Mouse (Mus musculus) forebrain, embryonic 16.5 days (tissue): ENCODE measurements at regions not wholly inside any gene's neighbourhood (a gene's known extent, or its start where the extent isn't known, plus 50 kb on each side); places are given as distances from the start of the nearest gene placed in this dataset.

Experiments
- ATAC-seq: fragments of 200-750 bp; cut with Nextera tagmentation; 2 replicates; pipeline ENCODE4 v1.8.0; 2017; ENCODE audit warnings: mild to moderate bottlenecking, moderate library complexity
- H3K27ac ChIP-seq: fragments of 300-500 bp; sonication (generic); 2 replicates; pipeline ENCODE4 v1.5.1; 2014; ENCODE audit warnings: low read length, control low read depth
- H3K27me3 ChIP-seq: fragments of 300-500 bp; sonication (generic); replicated peaks from 2 replicates; pipeline ENCODE4 v1.6.1; 2014; ENCODE audit warnings: low read length; ENCODE audit not compliant: control insufficient read depth, insufficient read depth
- H3K36me3 ChIP-seq: fragments of 300-500 bp; sonication (generic); 2 replicates; pipeline ENCODE4 v1.6.1; 2014; ENCODE audit not compliant: control insufficient read depth, insufficient read depth
- H3K4me1 ChIP-seq: fragments of 300-500 bp; sonication (generic); replicated peaks from 2 replicates; pipeline ENCODE4 v1.6.1; 2014; ENCODE audit warnings: low read length; ENCODE audit not compliant: control insufficient read depth, insufficient read depth
- H3K4me2 ChIP-seq: fragments of 300-500 bp; sonication (generic); 2 replicates; pipeline ENCODE4 v1.6.1; 2014; ENCODE audit warnings: mild to moderate bottlenecking, low read length, control low read depth
- H3K4me3 ChIP-seq: fragments of 300-500 bp; sonication (generic); replicated peaks from 2 replicates; pipeline ENCODE4 v1.5.1; 2014; ENCODE audit warnings: mild to moderate bottlenecking, low read length, control low read depth
- H3K9ac ChIP-seq: fragments of 300-500 bp; sonication (generic); replicated peaks from 2 replicates; pipeline ENCODE4 v1.6.1; 2014; ENCODE audit warnings: low read depth, low read length, control low read depth
- H3K9me3 ChIP-seq: fragments of 300-500 bp; sonication (generic); 2 replicates; pipeline ENCODE4 v1.6.1; 2016; ENCODE audit warnings: low read length; ENCODE audit not compliant: control insufficient read depth
- WGBS: fragments of 180-500 bp; shearing (Covaris S2); extraction: QIAGEN DNeasy Blood & Tissue Kit; methylation state at CpG from one replicate; pipeline ENCODE4 v1.1.7; 2014; 5-methylcytosine and 5-hydroxymethylcytosine counted together

DNA sequence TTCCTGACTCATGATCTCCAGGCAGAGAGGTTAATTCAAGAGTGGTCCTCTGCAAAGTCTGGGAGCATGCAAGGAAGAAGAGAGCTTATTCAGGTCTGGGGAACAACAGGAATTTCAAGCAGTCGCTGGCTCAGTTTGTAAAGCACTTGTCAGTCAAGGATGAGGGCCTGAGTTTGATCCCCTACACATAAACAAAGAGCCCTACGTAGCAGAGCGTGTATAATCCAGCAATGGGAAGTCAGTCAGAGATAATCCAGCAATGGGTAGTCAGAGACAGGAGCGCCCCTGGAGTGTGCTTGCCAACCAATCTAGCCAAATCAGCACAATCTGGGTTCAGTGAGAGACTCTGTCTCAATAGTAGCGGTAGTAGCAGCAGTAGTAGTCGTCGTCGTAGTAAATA, 61.3 kb upstream of the Clint1 start:
- H3K9me3 ChIP-seq, result no peaks in the 10 kb centered on the region
- peaks cover 3% of the 10 kb centered on the region; the same call in 1 of the 2 replicates for H3K4me1 ChIP-seq
- H3K27ac ChIP-seq, result no peak overlapping the region
- H3K36me3 ChIP-seq, result no peaks in the 10 kb centered on the region
- no peaks in the 10 kb centered on the region for H3K27me3 ChIP-seq
- H3K9ac ChIP-seq, result no peak overlapping the region
- no peak for ATAC-seq
- H3K4me3 ChIP-seq, result no peak overlapping the region
- H3K4me2 ChIP-seq, result no peak overlapping the region
- WGBS, result 39% methylated on average over 8 of the region's 8 CpGs

DNA sequence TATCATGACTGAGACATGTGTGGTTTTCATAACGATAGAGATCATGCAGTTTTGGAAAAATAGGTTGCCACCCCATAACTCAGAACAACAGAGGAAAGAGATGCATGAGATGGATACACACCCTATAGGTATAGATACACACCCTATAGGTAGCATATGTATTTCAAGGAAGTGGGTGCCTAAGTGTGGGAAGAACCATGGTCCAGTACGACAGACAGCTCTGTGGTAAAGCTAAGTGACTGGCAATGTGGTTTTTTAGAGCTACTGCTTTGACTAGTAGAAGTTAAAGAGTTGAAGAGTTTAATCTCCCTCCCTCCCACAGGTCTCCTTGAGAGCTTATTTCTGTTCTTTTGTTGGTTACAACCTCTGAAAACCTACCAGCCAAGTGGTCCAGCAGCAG, 60.2 kb upstream of the Clint1 start:
- 91% methylated on average over 2 of the region's 2 CpGs for WGBS
- no peaks in the 10 kb centered on the region for H3K4me1 ChIP-seq
- no peak for ATAC-seq

DNA sequence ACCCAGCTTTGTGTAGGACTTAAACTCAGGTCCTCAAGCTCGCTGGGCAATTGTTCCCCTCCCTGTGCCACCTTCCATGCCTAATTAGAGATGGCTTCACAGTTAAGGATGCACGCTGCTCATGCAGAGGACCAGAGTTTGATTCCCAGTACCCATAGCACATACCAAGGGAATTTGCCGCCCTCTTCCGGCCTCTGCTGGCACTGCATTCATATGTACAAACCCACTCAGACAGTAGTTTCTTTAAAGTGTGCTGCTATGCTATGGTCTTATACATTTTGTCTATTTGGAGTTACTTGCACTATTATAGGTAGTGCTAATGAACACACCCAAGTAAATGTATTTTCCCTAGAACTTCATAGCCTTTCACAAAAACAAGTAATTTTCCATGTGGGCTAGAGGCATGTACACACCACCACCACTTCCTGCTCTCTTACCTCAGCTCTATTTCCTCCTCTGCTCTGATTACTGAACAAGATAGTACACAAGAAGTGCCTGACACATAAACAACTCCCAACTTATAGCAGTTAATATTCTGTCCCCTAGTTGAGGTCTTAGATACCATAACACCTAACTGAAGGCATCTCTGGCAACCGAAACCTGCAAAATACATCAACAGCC, 57.4 kb upstream of the Clint1 start:
- H3K4me2 ChIP-seq, result no peak overlapping the region
- no peak overlapping the region for H3K9ac ChIP-seq
- no peaks in the 10 kb centered on the region for H3K9me3 ChIP-seq
- WGBS, result 79% methylated on average over 5 of the region's 5 CpGs
- no peak overlapping the region for H3K4me3 ChIP-seq
- ATAC-seq, result no peak
- no peak overlapping the region for H3K27ac ChIP-seq
- no peaks in the 10 kb centered on the region for H3K36me3 ChIP-seq
- H3K27me3 ChIP-seq, result 0 out of 2 replicates have a peak, but pooled peaks cover 2% of the 10 kb centered on the region
- H3K4me1 ChIP-seq, result peaks cover 3% of the 10 kb centered on the region; the same call in 1 of the 2 replicates

More for the DNA sequence above, 60.2 kb upstream of the Clint1 start:
- no peak overlapping the region for H3K27ac ChIP-seq
- H3K4me2 ChIP-seq, result no peak overlapping the region
- H3K36me3 ChIP-seq, result no peaks in the 10 kb centered on the region
- no peak overlapping the region for H3K4me3 ChIP-seq
- no peaks in the 10 kb centered on the region for H3K9me3 ChIP-seq
- H3K9ac ChIP-seq, result no peak overlapping the region
- H3K27me3 ChIP-seq, result no peaks in the 10 kb centered on the region

DNA sequence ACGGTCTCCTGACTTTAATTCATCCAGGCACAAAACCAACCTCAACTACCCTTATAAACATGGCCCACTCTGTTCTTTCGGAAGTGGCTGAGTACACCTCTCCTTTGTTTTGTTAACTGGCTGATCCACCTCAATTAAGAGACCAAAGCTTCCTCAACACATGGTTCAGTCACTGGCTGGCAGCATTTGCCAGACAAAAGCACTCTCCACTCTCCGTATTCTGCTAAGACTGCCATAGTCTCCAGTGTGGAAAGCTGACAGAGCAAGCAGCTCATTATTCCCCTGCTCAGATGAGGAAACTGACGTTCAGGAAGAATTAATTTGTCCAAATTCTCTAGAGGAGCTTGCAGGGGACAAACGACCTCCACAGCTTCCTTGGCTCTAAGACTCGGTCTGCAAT, 56.5 kb upstream of the Clint1 start:
- Histone ChIP-seq H3K27me3 (0 out of 2 replicates have a peak, but pooled peaks cover 4% of the 10 kb centered on the region), H3K4me3 (no peak overlapping the region), H3K9ac (no peak overlapping the region), H3K36me3 (no peaks in the 10 kb centered on the region), H3K4me2 (no peak overlapping the region), H3K4me1 (peaks cover 7% of the 10 kb centered on the region; the same call in 1 of the 2 replicates), H3K9me3 (no peaks in the 10 kb centered on the region), H3K27ac (no peak overlapping the region)
- 21% methylated on average over 6 of the region's 6 CpGs for WGBS
- no peak for ATAC-seq

DNA sequence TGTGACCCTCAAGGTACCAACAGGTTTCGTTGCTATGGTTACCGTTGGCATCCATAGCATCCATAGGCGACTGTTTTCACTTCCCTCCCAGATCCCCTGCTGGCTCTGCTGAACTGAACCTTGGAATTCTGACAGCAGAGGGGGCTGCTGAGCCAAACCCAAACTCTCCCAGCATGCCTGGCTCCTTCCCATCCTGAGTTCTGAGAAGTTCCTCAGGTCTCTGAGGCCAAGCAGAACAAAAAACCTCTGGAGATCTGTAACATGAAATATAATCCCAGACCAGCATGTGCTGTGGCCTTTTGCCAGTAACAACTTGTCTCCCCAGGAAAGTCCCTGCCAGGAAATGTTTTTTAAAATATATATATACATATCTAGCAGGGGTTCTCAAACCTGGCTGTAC, 56.1 kb upstream of the Clint1 start:
- H3K9ac ChIP-seq, result no peak overlapping the region

DNA sequence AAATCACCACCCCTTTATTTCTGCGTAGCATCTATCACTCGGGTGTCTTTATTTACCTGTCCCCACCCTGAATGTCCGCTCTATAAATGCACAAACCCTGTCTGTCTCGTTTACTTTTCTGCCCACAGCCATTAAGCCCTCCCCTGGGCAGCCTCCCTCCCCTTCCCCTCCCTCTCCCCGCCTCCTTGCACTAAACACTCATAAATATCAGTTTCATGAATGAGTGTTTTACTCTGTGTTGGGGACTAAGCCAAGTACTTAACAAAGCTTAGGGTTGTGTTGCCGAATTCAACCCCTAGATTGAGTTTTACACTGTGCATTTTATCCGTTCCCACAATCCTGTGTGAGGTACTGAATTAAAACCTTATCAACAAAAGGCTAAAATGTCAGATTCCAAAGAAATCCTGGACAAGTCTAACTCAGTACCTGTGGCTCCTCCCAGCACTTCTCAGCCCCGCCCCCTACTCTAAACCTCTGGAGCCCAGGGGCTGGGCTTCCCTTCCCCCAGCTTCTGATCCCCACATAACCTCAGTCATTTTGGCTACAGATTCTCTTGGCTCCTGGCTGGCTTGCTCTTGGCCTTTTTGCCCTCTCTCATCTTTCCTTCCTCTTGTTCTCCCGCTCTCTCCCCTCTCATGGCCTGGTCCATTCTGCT, 52.0 kb upstream of the Clint1 start:
- Histone ChIP-seq H3K4me3 (no peak overlapping the region), H3K27ac (no peak overlapping the region), H3K4me1 (peaks cover 7% of the 10 kb centered on the region; the same call in 1 of the 2 replicates), H3K9me3 (no peaks in the 10 kb centered on the region), H3K9ac (no peak overlapping the region), H3K27me3 (0 out of 2 replicates have a peak, but pooled peaks cover 4% of the 10 kb centered on the region), H3K4me2 (no peak overlapping the region), H3K36me3 (no peaks in the 10 kb centered on the region)
- 19% methylated on average over 9 of the region's 9 CpGs for WGBS
- ATAC-seq, result no peak

More for the DNA sequence above, 56.1 kb upstream of the Clint1 start:
- 11% methylated on average over 3 of the region's 3 CpGs for WGBS
- Histone ChIP-seq H3K4me1 (peaks cover 7% of the 10 kb centered on the region; the same call in 1 of the 2 replicates), H3K36me3 (no peaks in the 10 kb centered on the region), H3K27me3 (0 out of 2 replicates have a peak, but pooled peaks cover 4% of the 10 kb centered on the region), H3K4me3 (no peak overlapping the region), H3K4me2 (no peak overlapping the region), H3K9me3 (no peaks in the 10 kb centered on the region), H3K27ac (no peak overlapping the region)
- no peak for ATAC-seq
